Mouse (Mus musculus): ENCODE data around the gene Nfkbil1.

GRCm38 (mm10) chr17:35175968-35176367, 59.6 kb downstream of the Nfkbil1 start, which contains the start of gene Aif1:
- TF ChIP-seq CTCF (IDR thresholded peaks at IDR 0.05; ENCODE audit: extremely low read depth, insufficient read length, insufficient replicate concordance, low read depth, low read length) (no peak), POLR2A (IDR thresholded peaks at IDR 0.05; ENCODE audit: low read depth, low read length) (no peak)
